15 mouse cellular contexts compared by ENCODE assay signal in genomic region chr13:16032935-16033592, GRCm38 (mm10).
"Had no signal": no experiment of that assay in that cellular context is flagged by ENCODE, and none has a peak within 500 bp of the region (broad histone marks: within the 10 kb centered on the region; RNA-seq: fewer than 3 reads in every experiment).

No protein-coding gene starts in this region.

- H3K27ac ChIP-seq: kidney, embryonic 15.5 days; left cerebral cortex, adult 2 months; liver, embryonic 13.5 days; neural tube, embryonic 13.5 days had no signal

- H3K4me1 ChIP-seq: kidney, embryonic 15.5 days; liver, embryonic 13.5 days; megakaryocyte, embryonic 14.5 days; neural tube, embryonic 13.5 days had no signal

- H3K4me2 ChIP-seq: kidney, embryonic 15.5 days; liver, embryonic 13.5 days; neural tube, embryonic 13.5 days had no signal

- DNase-seq: kidney, adult 11 months; kidney, adult 8-10 months; kidney, postnatal 10 days; kidney, postnatal 36 days; layer of hippocampus, postnatal 36 days; liver, embryonic 13.5 days; lung, adult 2 months; lung, postnatal 36 days; thymus, adult 18-20 months; thymus, postnatal 14 days; thymus, postnatal 4 days had no signal

- H3K4me3 ChIP-seq: kidney, embryonic 15.5 days; left cerebral cortex, adult 2 months; liver, embryonic 13.5 days; megakaryocyte, embryonic 14.5 days; neural tube, embryonic 13.5 days had no signal

- H3K9me3 ChIP-seq: kidney, embryonic 15.5 days; liver, embryonic 13.5 days; megakaryocyte, embryonic 14.5 days; neural tube, embryonic 13.5 days had no signal

- H3K9ac ChIP-seq: kidney, embryonic 15.5 days; liver, embryonic 13.5 days; neural tube, embryonic 13.5 days had no signal

- H3K36me3 ChIP-seq: kidney, embryonic 15.5 days; liver, embryonic 13.5 days; neural tube, embryonic 13.5 days had no signal

- H3K27me3 ChIP-seq: kidney, embryonic 15.5 days; liver, embryonic 13.5 days; megakaryocyte, embryonic 14.5 days; neural tube, embryonic 13.5 days had no signal
